Mouse (Mus musculus): Measurements from ENCODE around the gene Kif2c.
A peak's percentile ranks its signal among the peaks of the same experiment; 100 is the strongest.

The Kif2c gene

GRCm38 (mm10) chr4:117189382-117189855 is 7.0 kb upstream of the Kif2c start:
- DNase-seq (ENCODE audit: low read depth, low spot score) = peak; percentile 91

DNA sequence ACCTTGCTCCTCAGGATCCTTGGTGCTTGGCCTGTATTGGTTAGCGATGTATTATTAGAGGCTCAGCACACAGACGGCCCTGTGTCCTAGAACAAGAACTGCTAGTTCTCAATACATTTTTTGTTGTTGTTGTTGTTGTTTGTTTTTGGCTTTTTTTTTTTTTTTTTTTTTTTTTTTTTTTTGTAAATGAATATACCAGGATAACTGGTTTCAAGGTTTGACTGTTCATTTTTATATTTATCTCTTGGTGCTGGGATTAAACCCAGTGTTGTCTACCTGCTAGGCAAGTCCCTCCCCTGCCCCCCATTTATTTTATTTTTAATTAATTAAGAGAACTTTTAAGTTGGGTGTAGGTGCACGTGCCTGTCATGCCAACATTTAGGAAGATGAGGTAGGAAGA is 6.5 kb upstream of the Kif2c start:
- no peak for DNase-seq (ENCODE audit: low read depth, low spot score)

- peak; percentile 21 for DNase-seq (ENCODE audit: low read depth, low spot score)
Measured at GRCm38 (mm10) chr4:117182759-117183096, 289 bp upstream of the Kif2c start.

DNA sequence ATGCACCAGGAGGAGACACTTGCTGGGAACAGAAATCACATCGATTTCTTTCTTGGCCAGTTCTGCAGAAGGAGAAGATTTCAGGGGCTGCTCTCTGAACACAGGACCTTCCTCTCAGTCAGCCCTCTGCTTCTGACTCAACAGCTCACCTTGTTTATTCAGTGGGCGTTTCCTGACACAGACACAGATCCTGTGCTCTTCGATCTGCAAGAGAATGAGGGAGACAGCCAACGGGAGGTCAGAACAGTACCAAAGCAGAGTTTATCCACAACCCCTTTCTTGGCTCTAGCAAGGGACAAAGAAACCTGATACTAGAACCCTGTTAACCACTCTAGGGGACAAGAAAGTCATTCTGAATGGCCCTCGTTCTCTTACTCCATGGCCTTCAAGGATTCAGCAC is 12.5 kb downstream of the Kif2c start:
- DNase-seq (ENCODE audit: low read depth, low spot score) = no peak

- no peak for DNase-seq (ENCODE audit: low read depth, low spot score)
Measured at GRCm38 (mm10) chr4:117161183-117161582, 21.3 kb downstream of the Kif2c start.

DNA sequence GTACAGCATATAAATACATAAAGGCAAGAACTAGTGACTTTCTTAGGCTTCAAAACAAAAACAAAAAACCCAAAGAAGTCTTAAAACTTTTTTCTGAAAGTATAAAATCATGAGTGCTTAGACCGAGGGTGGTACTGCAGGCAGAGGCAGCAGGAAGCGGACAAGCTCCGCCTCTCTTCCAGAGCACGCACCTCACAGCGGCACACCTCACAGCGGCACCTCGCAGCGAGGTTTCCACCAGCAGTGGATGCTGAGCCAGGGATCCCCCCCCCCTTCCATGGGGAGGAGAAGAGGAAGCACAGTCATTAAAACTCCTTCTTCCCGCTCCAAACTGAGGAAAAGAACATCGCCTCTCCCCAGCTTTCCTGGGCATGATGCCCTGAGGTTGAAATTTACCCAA is 22.8 kb downstream of the Kif2c start:
- DNase-seq (ENCODE audit: low read depth, low spot score) = no peak

DNA sequence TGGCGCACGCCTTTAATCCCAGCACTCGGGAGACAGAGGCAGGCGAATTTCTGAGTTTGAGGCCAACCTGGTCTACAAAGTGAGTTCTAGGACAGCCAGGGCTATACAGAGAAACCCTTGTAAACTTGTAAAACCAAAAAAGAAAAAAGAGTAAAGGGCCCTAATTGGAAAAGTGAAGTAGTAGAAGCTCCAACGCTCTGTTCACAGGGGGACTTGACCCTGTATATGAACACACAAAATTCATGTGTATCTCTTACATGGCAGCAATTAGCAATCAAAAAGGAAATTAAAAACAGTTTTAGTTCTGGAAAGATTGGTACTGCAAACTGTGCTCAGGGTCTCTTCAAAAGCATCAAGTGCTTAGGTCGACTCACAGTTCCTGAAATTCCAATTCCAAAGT is 26.1 kb downstream of the Kif2c start:
- no peak for DNase-seq (ENCODE audit: low read depth, low spot score)

GRCm38 (mm10) chr4:117155792-117156355 is 26.6 kb downstream of the Kif2c start, which contains the start of gene Rps8:
Gene Rps8, minus strand, starts transcription at chr4:117156243.
- peak; percentile 88 for DNase-seq (ENCODE audit: low read depth, low spot score)

GRCm38 (mm10) chr4:117155020-117155791 is 27.2 kb downstream of the Kif2c start:
- DNase-seq (ENCODE audit: low read depth, low spot score) = no peak

GRCm38 (mm10) chr4:117152714-117153113 is 29.7 kb downstream of the Kif2c start:
- DNase-seq (ENCODE audit: low read depth, low spot score) = no peak

- DNase-seq (ENCODE audit: low read depth, low spot score) = no peak
Measured at GRCm38 (mm10) chr4:117151416-117151815, 31.0 kb downstream of the Kif2c start.

DNA sequence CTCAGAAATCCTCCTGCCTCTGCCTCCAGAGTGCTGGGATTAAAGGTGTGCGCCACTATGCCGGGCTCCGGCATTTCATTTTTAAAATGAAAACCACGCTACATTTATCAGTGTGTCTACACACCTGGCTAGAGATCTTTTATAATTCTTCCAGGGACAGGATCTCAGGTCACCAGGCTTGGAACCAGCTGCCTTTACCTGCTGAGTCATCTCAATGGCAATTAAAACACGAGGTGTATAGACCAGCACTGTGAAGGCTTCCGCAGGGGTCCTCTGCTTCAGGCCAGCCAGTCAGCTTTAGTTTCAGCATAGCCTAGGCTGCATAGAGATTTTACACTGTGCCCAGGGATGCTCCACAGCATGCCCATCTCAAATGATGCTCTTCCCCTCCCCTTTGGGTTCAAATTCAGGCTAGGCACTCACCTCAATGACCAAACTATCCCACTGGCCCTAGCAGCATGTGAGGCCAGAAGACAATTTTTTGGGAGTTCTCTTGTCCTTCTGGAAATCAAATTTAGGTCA is 32.2 kb downstream of the Kif2c start:
- DNase-seq (ENCODE audit: low read depth, low spot score) = no peak

- DNase-seq (ENCODE audit: low read depth, low spot score) = no peak
Measured at GRCm38 (mm10) chr4:117149291-117150211, 32.9 kb downstream of the Kif2c start.

DNA sequence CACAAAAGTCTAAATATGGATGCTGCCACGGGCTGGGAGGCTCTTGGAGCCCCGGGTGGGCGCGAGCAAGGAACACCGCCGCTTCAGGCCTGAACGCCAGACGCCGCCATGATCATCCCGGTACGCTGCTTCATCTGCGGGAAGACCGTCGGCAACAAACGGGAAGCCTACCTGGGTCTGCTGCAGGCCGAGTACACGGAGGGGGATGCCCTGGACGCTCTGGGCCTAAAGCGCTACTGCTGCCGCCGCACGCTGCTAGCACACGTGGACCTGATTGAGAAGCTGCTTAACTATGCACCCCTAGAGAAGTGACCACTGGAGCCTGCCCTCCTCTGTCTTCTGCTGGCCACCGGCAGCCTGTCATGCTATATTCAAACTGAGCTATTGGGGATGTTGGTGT is 33.6 kb downstream of the Kif2c start:
- no peak for DNase-seq (ENCODE audit: low read depth, low spot score)

DNA sequence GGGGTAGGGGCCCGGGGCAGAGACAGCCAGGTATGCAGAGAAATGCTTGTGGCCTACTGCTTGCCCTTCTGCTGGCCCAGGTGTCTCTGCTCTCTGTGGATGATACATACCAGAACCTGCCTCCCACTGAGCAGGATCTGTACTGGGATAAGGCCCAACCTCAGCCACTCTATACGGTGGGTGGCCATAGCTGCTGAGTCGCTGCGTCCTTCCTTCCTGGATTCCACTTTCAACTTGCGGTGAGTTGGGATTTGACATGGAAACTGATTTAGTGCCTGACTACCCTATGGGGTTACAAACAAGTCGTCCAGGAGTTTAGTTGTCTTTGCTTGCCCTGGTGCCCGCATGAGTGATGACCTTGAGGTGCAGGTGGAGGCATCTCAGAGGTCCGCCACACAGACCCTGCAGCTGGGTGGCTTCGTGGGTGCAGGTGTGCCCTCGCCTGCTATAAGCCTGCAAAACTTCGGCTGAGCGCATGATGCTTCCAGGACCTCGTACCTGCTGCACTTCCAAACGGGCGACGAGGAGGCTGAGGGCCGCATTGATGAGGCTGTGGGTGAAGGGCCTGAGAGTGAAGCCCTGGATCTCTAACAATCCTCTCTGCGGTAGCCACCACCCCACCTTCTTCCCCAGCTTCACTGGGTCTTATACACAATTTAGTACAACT is 34.3 kb downstream of the Kif2c start:
- DNase-seq (ENCODE audit: low read depth, low spot score) = no peak

DNA sequence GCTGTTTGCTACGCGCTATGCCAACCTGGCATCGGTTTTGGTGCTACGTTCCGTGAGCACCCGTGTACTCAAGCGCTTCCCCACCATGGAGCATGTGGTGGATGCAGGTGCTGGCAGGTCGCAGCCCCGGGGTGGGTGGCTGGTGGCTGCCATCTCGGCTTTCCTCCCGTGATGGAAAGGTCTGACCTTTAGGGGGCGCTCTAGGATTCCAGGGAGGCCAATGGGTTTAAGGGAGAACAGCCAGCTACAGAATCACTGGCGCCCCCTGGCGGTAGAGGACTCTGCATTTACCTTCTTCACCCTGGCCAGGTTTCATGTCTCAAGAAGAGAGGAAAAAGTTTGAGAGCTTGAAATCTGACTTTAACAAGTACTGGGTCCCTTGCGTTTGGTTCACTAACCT is 36.3 kb downstream of the Kif2c start:
- DNase-seq (ENCODE audit: low read depth, low spot score) = peak; percentile 89

GRCm38 (mm10) chr4:117145248-117145647 is 37.2 kb downstream of the Kif2c start:
- DNase-seq (ENCODE audit: low read depth, low spot score) = no peak

GRCm38 (mm10) chr4:117143023-117143422 is 39.4 kb downstream of the Kif2c start:
- no peak for DNase-seq (ENCODE audit: low read depth, low spot score)

DNA sequence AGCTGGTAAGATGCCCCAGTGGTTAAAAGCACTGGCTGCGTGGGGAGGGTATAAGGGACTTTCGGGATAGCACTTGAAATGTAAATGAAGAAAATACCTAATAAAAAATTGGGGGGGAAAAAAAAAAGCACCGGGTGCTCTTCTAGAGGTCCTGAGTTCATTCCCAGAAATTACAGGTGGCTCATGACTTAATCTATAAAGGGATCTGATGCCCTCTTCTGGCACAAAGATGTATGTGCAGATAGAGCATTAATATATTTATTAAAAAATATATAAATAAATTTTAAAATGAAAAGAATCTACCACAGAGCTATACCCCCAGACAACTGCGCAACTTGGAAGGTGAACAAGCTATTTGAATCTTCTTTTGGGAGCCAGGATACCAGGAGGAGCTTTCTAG is 41.8 kb downstream of the Kif2c start:
- no peak for DNase-seq (ENCODE audit: low read depth, low spot score)

- no peak for DNase-seq (ENCODE audit: low read depth, low spot score)
Measured at GRCm38 (mm10) chr4:117139217-117139612, 43.2 kb downstream of the Kif2c start.

Data from forelimb bud, embryonic 11.5 days (tissue).